In genomic region chr11:88173386-88174025, GRCm38 (mm10) we compare ENCODE assay signal across 9 mouse cellular contexts. TPM values are rescaled to one million over a fixed set of nuclear protein-coding genes. Genes with fewer than 3 reads are reported as not detected.
A peak's percentile ranks its signal among the peaks of the same experiment; 100 is the strongest.
DNase-seq lines count a peak whose midpoint lies in the region; ATAC-seq and TF ChIP-seq lines count a peak whose summit lies in the region.
"Had no signal": no experiment of that assay in that cellular context is flagged by ENCODE, and none has a peak within 500 bp of the region (broad histone marks: within the 10 kb centered on the region; RNA-seq: fewer than 3 reads in every experiment).

No protein-coding gene starts in this region.

- no peak overlapping the region for H3K9ac ChIP-seq in midbrain, embryonic 12.5 days (replicated peaks)
- H3K9ac ChIP-seq in midbrain, embryonic 14.5 days (replicated peaks; ENCODE audit: low read length) = no peak overlapping the region
- no peak overlapping the region for H3K9ac ChIP-seq in hindbrain, postnatal 0 days (replicated peaks; ENCODE audit: low read length)
- H3K9ac ChIP-seq in stomach, embryonic 16.5 days (ENCODE audit: low read length) = peak overlapping the region; percentile 54; the same call in 1 of the 2 replicates

- no peak for ATAC-seq in midbrain, embryonic 12.5 days (ENCODE audit: low FRiP score, low read depth)
- no peak for ATAC-seq in midbrain, embryonic 14.5 days (ENCODE audit: low FRiP score, low TSS enrichment)
- no peak for ATAC-seq in hindbrain, postnatal 0 days
- peak; percentile 38 for ATAC-seq in stomach, embryonic 16.5 days (ENCODE audit: insufficient read depth, low FRiP score)

- peak overlapping the region; percentile 91 for H3K27ac ChIP-seq in gastrocnemius, adult 2 months
- peak overlapping the region; percentile 35; the same call in 1 of the 2 replicates for H3K27ac ChIP-seq in midbrain, embryonic 12.5 days (replicated peaks)
- H3K27ac ChIP-seq in midbrain, embryonic 14.5 days (replicated peaks; ENCODE audit: low read depth, low read length) = no peak overlapping the region
- H3K27ac ChIP-seq in hindbrain, postnatal 0 days = 0 out of 2 replicates have a peak overlapping the region, but pooled peaks have one; percentile 37
- H3K27ac ChIP-seq in stomach, embryonic 16.5 days (ENCODE audit: low read length) = peak overlapping the region; percentile 86

- 24% methylated on average over 9 of the region's 9 CpGs for WGBS in midbrain, embryonic 12.5 days
- 36% methylated on average over 9 of the region's 9 CpGs for WGBS in midbrain, embryonic 14.5 days
- WGBS in hindbrain, postnatal 0 days = 30% methylated on average over 9 of the region's 9 CpGs
- 16% methylated on average over 8 of the region's 9 CpGs for WGBS in stomach, embryonic 16.5 days

- peaks cover 40% of the 10 kb centered on the region for H3K4me1 ChIP-seq in midbrain, embryonic 12.5 days
- 0 out of 2 replicates have a peak, but pooled peaks cover 8% of the 10 kb centered on the region for H3K4me1 ChIP-seq in midbrain, embryonic 14.5 days (ENCODE audit: control insufficient read depth, insufficient read depth, low read length)
- peaks cover 5% of the 10 kb centered on the region; the same call in 1 of the 2 replicates for H3K4me1 ChIP-seq in hindbrain, postnatal 0 days (ENCODE audit: insufficient read depth, low read length)
- peaks cover 25% of the 10 kb centered on the region for H3K4me1 ChIP-seq in stomach, embryonic 16.5 days (ENCODE audit: control insufficient read depth, insufficient read depth, low read length)

- peak; percentile 26 for DNase-seq in gastrocnemius, adult 2 months
- no peak for DNase-seq in gastrocnemius, adult 18-20 months (ENCODE audit: low spot score)
- no peak for DNase-seq in midbrain, embryonic 14.5 days
- no peak for DNase-seq in hindbrain, postnatal 0 days (ENCODE audit: low spot score)
- no peak for DNase-seq in c-Kit-positive CD71-positive TER-119-positive erythroid progenitor cells, embryonic 14.5 days (ENCODE audit: low spot score)
- no peak for DNase-seq in testis, postnatal 10 days (ENCODE audit: low spot score)
- DNase-seq: cerebellum, adult 18-20 months had no signal

- intact Hi-C loops in gastrocnemius, adult 2 months (cut with DNase I) = no loop called here

- no peak for TF ChIP-seq CTCF in gastrocnemius, adult 2 months (IDR thresholded peaks at IDR 0.05)
- no peak for TF ChIP-seq CTCF in hindbrain, postnatal 0 days (IDR thresholded peaks at IDR 0.05; ENCODE audit: low read depth)

- 0 out of 2 replicates have a peak, but pooled peaks cover 7% of the 10 kb centered on the region for H3K36me3 ChIP-seq in midbrain, embryonic 12.5 days
- peaks cover 20% of the 10 kb centered on the region; the same call in 1 of the 2 replicates for H3K36me3 ChIP-seq in midbrain, embryonic 14.5 days (ENCODE audit: control insufficient read depth, insufficient read depth, low read length)
- H3K36me3 ChIP-seq in hindbrain, postnatal 0 days (ENCODE audit: insufficient read depth, low read length) = no peaks in the 10 kb centered on the region; the same call in 1 of the 2 replicates
- no peaks in the 10 kb centered on the region; the same call in 1 of the 2 replicates for H3K36me3 ChIP-seq in stomach, embryonic 16.5 days (ENCODE audit: control insufficient read depth, insufficient read depth, low read length)

- H3K9me3 ChIP-seq in midbrain, embryonic 12.5 days = no peaks in the 10 kb centered on the region
- no peaks in the 10 kb centered on the region for H3K9me3 ChIP-seq in midbrain, embryonic 14.5 days (ENCODE audit: control insufficient read depth, low read length)
- no peaks in the 10 kb centered on the region for H3K9me3 ChIP-seq in hindbrain, postnatal 0 days (ENCODE audit: low read length)
- no peaks in the 10 kb centered on the region for H3K9me3 ChIP-seq in stomach, embryonic 16.5 days (replicated peaks; ENCODE audit: control insufficient read depth, low read length)

- peak overlapping the region; percentile 45 for H3K4me3 ChIP-seq in gastrocnemius, adult 2 months
- H3K4me3 ChIP-seq in midbrain, embryonic 12.5 days = no peak overlapping the region
- H3K4me3 ChIP-seq in midbrain, embryonic 14.5 days (replicated peaks; ENCODE audit: low read depth, low read length) = no peak overlapping the region
- no peak overlapping the region for H3K4me3 ChIP-seq in hindbrain, postnatal 0 days (ENCODE audit: low read length)
- H3K4me3 ChIP-seq in stomach, embryonic 16.5 days (replicated peaks; ENCODE audit: low read length) = no peak overlapping the region

- peaks cover 38% of the 10 kb centered on the region for H3K27me3 ChIP-seq in midbrain, embryonic 12.5 days
- H3K27me3 ChIP-seq in midbrain, embryonic 14.5 days (ENCODE audit: control insufficient read depth, insufficient read depth, low read length) = no peaks in the 10 kb centered on the region
- no peaks in the 10 kb centered on the region for H3K27me3 ChIP-seq in hindbrain, postnatal 0 days (ENCODE audit: insufficient read depth, low read length)
- no peaks in the 10 kb centered on the region for H3K27me3 ChIP-seq in stomach, embryonic 16.5 days (ENCODE audit: control insufficient read depth, insufficient read depth, low read length)

- H3K4me2 ChIP-seq in midbrain, embryonic 12.5 days (replicated peaks) = no peak overlapping the region
- H3K4me2 ChIP-seq in midbrain, embryonic 14.5 days (ENCODE audit: low read length) = no peak overlapping the region
- H3K4me2 ChIP-seq in hindbrain, postnatal 0 days (ENCODE audit: low read depth, low read length) = no peak overlapping the region
- H3K4me2 ChIP-seq in stomach, embryonic 16.5 days (ENCODE audit: low read depth, low read length) = peak overlapping the region; percentile 12; the same call in 1 of the 2 replicates

RNA-seq across cellular contexts. Expression of gene Mrps23, which starts 30.7 kb away (rescaled TPM):
- 100 to 1,000 TPM; 122 to 144 TPM for total RNA-seq in gastrocnemius, adult 2 months (2021)
- 100 to 1,000 TPM; 147 to 169 TPM for total RNA-seq in gastrocnemius, adult 18-20 months (2021)
- polyA plus RNA-seq in midbrain, embryonic 12.5 days (2016; fragmentation: Nextera tagmentation; extraction: Ambion mirVana) = 69.5 and 71.1 TPM in 2 replicates
- polyA plus RNA-seq in midbrain, embryonic 14.5 days (2014; fragmentation: Nextera tagmentation; extraction: Ambion mirVana) = 67.9 and 70.0 TPM in 2 replicates
- 29.0 and 48.7 TPM in 2 replicates for total RNA-seq in hindbrain, postnatal 0 days (2014; rRNA removed)
- polyA plus RNA-seq in hindbrain, postnatal 0 days (2015; fragmentation: Nextera tagmentation; extraction: Ambion mirVana) = 66.4 and 67.1 TPM in 2 replicates
- polyA plus RNA-seq in stomach, embryonic 16.5 days (2015; fragmentation: Nextera tagmentation; extraction: Ambion mirVana) = 50.1 and 57.9 TPM in 2 replicates
